Mouse (Mus musculus): ENCODE results near the gene 4931400O07Rik. TPM values are rescaled to one million over a fixed set of nuclear protein-coding genes. Genes with fewer than 3 reads are reported as not detected.

Gene 4931400O07Rik
- not detected in 2 replicates for total RNA-seq (2014; rRNA removed)
- not detected in 2 replicates for polyA plus RNA-seq (2015; fragmentation: Nextera tagmentation; extraction: Ambion mirVana)

GRCm38 (mm10) chrX:62467691-62468090 is at the start of gene 4931400O07Rik:
Gene 4931400O07Rik (plus strand): TSS chrX:62467991.
- H3K27ac ChIP-seq: no peak within 1 kb of the TSS
- no peak within 1 kb of the TSS for H3K4me3 ChIP-seq (ENCODE audit: low read length)
- no peak for TF ChIP-seq CTCF (IDR thresholded peaks at IDR 0.05; ENCODE audit: low read depth)
- H3K4me1 ChIP-seq (ENCODE audit: insufficient read depth, low read length): no peaks in the 10 kb centered on the region
- H3K36me3 ChIP-seq (ENCODE audit: insufficient read depth, low read length): no peaks in the 10 kb centered on the region
- no peaks in the 10 kb centered on the region for H3K27me3 ChIP-seq (ENCODE audit: insufficient read depth, low read length)
- H3K9me3 ChIP-seq (ENCODE audit: low read length): no peaks in the 10 kb centered on the region
- H3K9ac ChIP-seq (replicated peaks; ENCODE audit: low read length): no peak within 1 kb of the TSS
- no peak for DNase-seq (ENCODE audit: low spot score)
- no peak within 1 kb of the TSS for H3K4me2 ChIP-seq (ENCODE audit: low read depth, low read length)
- WGBS: 83% methylated on average over 2 of the region's 2 CpGs
- no peak for ATAC-seq

Other genes with a start within 250 kb of the 4931400O07Rik start
- not detected in 2 replicates for gene 4933402E13Rik, start 184.5 kb upstream of the 4931400O07Rik start, total RNA-seq (2014; rRNA removed)
- gene 4933402E13Rik, start 184.5 kb upstream of the 4931400O07Rik start, polyA plus RNA-seq (2015; fragmentation: Nextera tagmentation; extraction: Ambion mirVana): not detected in 2 replicates